Mouse (Mus musculus): ENCODE data around the gene Pdrg1. TPM values are rescaled to one million over a fixed set of nuclear protein-coding genes. Genes with fewer than 3 reads are reported as not detected.

Gene Pdrg1
- polyA plus RNA-seq, 1 experiment from 2014 or later, result 197 TPM

DNA sequence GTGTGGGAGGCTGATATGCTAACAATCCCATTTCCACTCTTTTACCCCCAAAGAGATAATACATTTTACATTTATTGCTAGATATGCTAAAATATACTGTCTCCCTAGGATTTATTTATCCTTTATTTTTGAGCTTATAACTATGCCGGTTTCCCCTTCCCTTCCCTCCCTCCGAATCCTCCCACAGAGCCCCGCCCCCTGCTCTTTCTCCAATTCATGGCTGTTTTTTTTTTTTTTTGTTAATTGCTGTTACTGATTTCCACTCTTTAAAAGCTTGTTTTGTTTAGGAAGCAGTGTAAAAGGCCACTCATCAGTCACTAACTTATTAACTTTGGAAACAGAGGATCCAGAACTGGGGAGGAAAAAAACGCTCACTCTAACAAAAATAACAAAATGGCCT lies 18.2 kb downstream of the Pdrg1 start:
- Histone ChIP-seq H3K4me2 (no peak overlapping the region), H3K27me3 (no peaks in the 10 kb centered on the region), H3K9me3 (no peaks in the 10 kb centered on the region), H3K4me3 (no peak overlapping the region), H3K36me3 (no peaks in the 10 kb centered on the region), H3K27ac (no peak overlapping the region), H3K4me1 (replicated peaks) (no peaks in the 10 kb centered on the region), H3K9ac (no peak overlapping the region)
- 78% methylated on average over 4 of the region's 4 CpGs for WGBS
- ATAC-seq (ENCODE audit: low FRiP score), result no peak

DNA sequence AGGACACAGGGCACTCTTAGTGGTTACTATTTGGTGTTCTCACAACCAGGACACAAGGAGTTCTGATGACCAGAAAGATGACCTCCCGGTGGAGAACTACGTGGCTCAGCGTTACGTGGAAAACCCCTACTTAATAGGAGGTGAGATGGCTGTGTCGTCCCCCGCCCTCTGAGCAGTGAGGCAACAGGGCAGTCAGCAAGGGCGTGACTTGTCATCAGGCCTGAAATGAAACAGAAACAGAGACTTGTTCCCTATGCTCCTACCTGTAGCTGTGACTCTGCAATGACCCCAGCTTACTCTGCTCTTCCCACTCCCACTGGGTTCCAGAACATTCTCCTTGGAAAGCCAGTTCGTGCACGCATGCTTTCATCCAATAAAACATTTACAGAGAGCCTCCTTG lies 23.7 kb downstream of the Pdrg1 start:
- no peaks in the 10 kb centered on the region for H3K9me3 ChIP-seq
- peaks cover 4% of the 10 kb centered on the region; the same call in 1 of the 2 replicates for H3K27me3 ChIP-seq
- H3K36me3 ChIP-seq, result no peaks in the 10 kb centered on the region
- no peaks in the 10 kb centered on the region for H3K4me1 ChIP-seq (replicated peaks)
- no peak overlapping the region for H3K4me3 ChIP-seq
- H3K27ac ChIP-seq, result no peak overlapping the region
- no peak overlapping the region for H3K4me2 ChIP-seq
- 91% methylated on average over 9 of the region's 9 CpGs for WGBS
- ATAC-seq (ENCODE audit: low FRiP score), result no peak
- no peak overlapping the region for H3K9ac ChIP-seq

DNA sequence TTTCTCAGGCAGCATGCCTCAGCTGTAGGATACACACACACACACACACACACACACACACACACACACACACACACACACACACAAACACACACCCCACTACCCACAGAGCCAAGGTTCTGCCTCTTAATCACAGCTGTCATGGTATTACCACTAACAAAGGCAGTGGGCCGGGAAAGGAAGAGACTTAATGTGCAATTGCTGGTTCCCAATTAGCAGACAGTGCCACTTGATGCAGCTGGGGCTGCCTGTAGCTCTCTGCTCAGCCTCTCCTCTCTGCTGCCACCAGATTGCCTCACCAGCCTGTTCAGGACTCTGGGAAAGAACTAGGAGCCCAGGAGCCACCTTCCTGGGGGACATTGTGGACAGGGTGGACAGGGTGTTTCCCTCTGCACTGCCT lies 29.6 kb downstream of the Pdrg1 start:
- Histone ChIP-seq H3K4me2 (no peak overlapping the region), H3K27ac (peak overlapping the region; percentile 23; the same call in 1 of the 2 replicates), H3K27me3 (peaks cover 4% of the 10 kb centered on the region; the same call in 1 of the 2 replicates), H3K4me3 (no peak overlapping the region), H3K36me3 (no peaks in the 10 kb centered on the region), H3K4me1 (replicated peaks) (peaks cover 8% of the 10 kb centered on the region), H3K9me3 (no peaks in the 10 kb centered on the region), H3K9ac (peak overlapping the region; percentile 35; the same call in 1 of the 2 replicates)
- WGBS, result 7% methylated on average over 1 of the region's 1 CpGs
- peak; percentile 57 for ATAC-seq (ENCODE audit: low FRiP score)

DNA sequence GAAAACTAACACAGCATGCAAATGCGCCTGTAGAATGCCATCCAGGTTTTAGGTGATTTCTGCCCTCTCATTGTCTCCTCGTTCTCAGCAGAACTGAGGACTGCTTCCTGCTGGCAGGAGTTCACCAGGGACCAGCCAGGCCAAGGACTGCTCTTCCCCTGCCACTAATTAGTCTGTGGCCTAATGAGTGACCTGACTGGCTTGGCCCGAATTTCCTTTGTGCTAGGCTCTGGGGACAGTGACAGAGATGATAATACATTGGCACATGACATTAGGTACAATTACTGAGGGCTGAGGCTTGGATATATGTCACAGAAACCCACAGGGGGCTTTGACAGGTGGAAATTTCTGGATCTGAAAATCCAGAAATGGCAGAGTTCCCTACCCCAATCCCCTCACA lies 38.2 kb downstream of the Pdrg1 start:
- 67% methylated on average over 3 of the region's 3 CpGs for WGBS
- Histone ChIP-seq H3K9ac (no peak overlapping the region), H3K27me3 (no peaks in the 10 kb centered on the region), H3K4me2 (no peak overlapping the region), H3K27ac (no peak overlapping the region), H3K4me1 (replicated peaks) (no peaks in the 10 kb centered on the region), H3K4me3 (no peak overlapping the region), H3K9me3 (no peaks in the 10 kb centered on the region), H3K36me3 (no peaks in the 10 kb centered on the region)
- ATAC-seq (ENCODE audit: low FRiP score), result no peak

DNA sequence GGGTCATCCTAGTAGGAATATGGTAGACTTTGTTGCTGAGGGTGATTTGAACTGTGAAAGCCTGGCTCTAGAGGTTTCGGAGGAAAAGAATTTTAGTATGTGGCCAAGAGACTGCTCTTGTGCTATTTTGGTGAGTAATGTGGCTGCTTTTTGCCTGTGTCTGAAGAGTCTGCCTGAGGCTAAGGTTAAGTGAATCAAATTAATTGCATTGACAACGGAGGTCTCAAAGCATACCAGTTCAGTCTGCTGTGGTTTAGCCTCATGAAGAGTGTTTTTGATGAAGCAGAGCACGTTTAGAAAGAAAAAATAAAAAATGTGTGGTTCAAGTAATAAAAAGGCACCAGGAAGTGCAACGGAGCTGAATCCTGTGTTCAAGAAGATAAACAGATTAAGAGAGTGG lies 49.7 kb downstream of the Pdrg1 start:
- WGBS, result 73% methylated on average over 4 of the region's 4 CpGs
- H3K27ac ChIP-seq, result no peak overlapping the region
- no peaks in the 10 kb centered on the region for H3K9me3 ChIP-seq
- H3K4me2 ChIP-seq, result no peak overlapping the region
- no peak overlapping the region for H3K9ac ChIP-seq
- no peak for ATAC-seq (ENCODE audit: low FRiP score)
- H3K27me3 ChIP-seq, result peaks cover 3% of the 10 kb centered on the region; the same call in 1 of the 2 replicates
- H3K36me3 ChIP-seq, result no peaks in the 10 kb centered on the region
- H3K4me1 ChIP-seq (replicated peaks), result peaks cover 6% of the 10 kb centered on the region; the same call in 1 of the 2 replicates
- no peak overlapping the region for H3K4me3 ChIP-seq

DNA sequence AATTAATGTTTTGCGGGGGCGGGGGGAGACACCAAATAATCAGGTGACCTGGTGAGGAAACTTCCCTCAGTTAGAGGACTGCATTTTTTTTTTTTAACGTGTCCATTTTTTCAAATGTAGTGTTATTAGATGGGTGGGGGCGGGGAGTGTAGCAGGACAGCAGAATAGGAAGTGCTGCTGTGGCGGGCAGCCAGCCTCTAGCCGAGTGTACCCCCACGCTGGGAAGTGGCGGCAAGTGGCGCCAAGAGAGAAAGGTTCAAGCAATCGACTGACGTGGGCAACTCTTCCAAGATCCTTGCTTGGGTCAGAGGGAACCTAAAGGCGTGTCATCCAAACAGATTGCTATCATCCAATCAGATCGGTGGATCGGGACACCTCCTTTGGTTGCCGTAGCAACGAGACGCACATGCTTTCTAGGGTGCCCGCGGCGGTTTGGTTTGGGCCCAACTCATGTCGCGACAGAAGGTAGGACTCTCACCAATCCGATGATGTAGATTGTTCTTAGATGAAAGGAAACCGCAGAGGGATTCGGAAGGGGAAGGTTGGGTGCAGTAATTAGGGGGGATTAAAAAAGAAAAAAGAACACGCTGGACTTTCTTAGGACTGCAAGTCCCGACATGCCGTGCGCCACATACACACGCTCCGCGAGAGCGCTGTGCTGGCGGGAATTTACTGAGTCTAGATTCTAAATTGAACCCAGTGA lies 53.0 kb downstream of the Pdrg1 start, which contains the start of gene Ttll9:
TSS of gene Ttll9 (plus strand) at position 395 of the 703 bp plus-strand sequence.
- Histone ChIP-seq H3K4me3 (peak within 1 kb of the TSS; percentile 46), H3K9me3 (no peaks in the 10 kb centered on the region), H3K9ac (peak within 1 kb of the TSS; percentile 68), H3K27ac (no peak within 1 kb of the TSS), H3K36me3 (no peaks in the 10 kb centered on the region), H3K4me1 (replicated peaks) (peaks cover 6% of the 10 kb centered on the region; the same call in 1 of the 2 replicates), H3K27me3 (peaks cover 15% of the 10 kb centered on the region), H3K4me2 (peak within 1 kb of the TSS; percentile 65)
- WGBS, result 2% methylated on average over 34 of the region's 34 CpGs
- peak; percentile 93 for ATAC-seq (ENCODE audit: low FRiP score)

Other genes with a start within 250 kb of the Pdrg1 start
- gene Bcl2l1, start 183.7 kb downstream of the Pdrg1 start, polyA plus RNA-seq (2015; fragmentation: Nextera tagmentation; extraction: Ambion mirVana), result 173 and 179 TPM in 2 replicates
- 21.9 and 24.8 TPM in 2 replicates for gene Tpx2, start 167.5 kb downstream of the Pdrg1 start, polyA plus RNA-seq (2015; fragmentation: Nextera tagmentation; extraction: Ambion mirVana)
- not detected in 2 replicates for gene Mylk2, start 104.1 kb downstream of the Pdrg1 start, polyA plus RNA-seq (2015; fragmentation: Nextera tagmentation; extraction: Ambion mirVana)
- 3.3 and 3.8 TPM in 2 replicates for gene Foxs1, start 82.2 kb downstream of the Pdrg1 start, polyA plus RNA-seq (2015; fragmentation: Nextera tagmentation; extraction: Ambion mirVana)
- gene Dusp15, start 63.7 kb downstream of the Pdrg1 start, polyA plus RNA-seq (2015; fragmentation: Nextera tagmentation; extraction: Ambion mirVana), result 7.2 and 8.2 TPM in 2 replicates
- 5.0 and 5.5 TPM in 2 replicates for gene Ttll9, start 52.9 kb downstream of the Pdrg1 start, polyA plus RNA-seq (2015; fragmentation: Nextera tagmentation; extraction: Ambion mirVana)
- 1.7 and 2.0 TPM in 2 replicates for gene Xkr7, start 16.4 kb upstream of the Pdrg1 start, polyA plus RNA-seq (2015; fragmentation: Nextera tagmentation; extraction: Ambion mirVana)
- gene Ccm2l, start 50.5 kb upstream of the Pdrg1 start, polyA plus RNA-seq (2015; fragmentation: Nextera tagmentation; extraction: Ambion mirVana), result 1.3 and 1.9 TPM in 2 replicates
- gene Hck, start 93.0 kb upstream of the Pdrg1 start, polyA plus RNA-seq (2015; fragmentation: Nextera tagmentation; extraction: Ambion mirVana), result 1.7 and 2.2 TPM in 2 replicates
- gene Tm9sf4, start 145.9 kb upstream of the Pdrg1 start, polyA plus RNA-seq (2015; fragmentation: Nextera tagmentation; extraction: Ambion mirVana), result 77.2 and 79.3 TPM in 2 replicates
- gene Tspyl3, start 210.0 kb upstream of the Pdrg1 start, polyA plus RNA-seq (2015; fragmentation: Nextera tagmentation; extraction: Ambion mirVana), result 25.7 and 28.6 TPM in 2 replicates
- 7.2 and 8.1 TPM in 2 replicates for gene Plagl2, start 226.0 kb upstream of the Pdrg1 start, polyA plus RNA-seq (2015; fragmentation: Nextera tagmentation; extraction: Ambion mirVana)
- 5.5 and 6.3 TPM in 2 replicates for gene Pofut1, start 226.1 kb upstream of the Pdrg1 start, polyA plus RNA-seq (2015; fragmentation: Nextera tagmentation; extraction: Ambion mirVana)